Mouse (Mus musculus) E14TG2a.4 (cell line): ENCODE measurements at regions not wholly inside any gene's neighbourhood (a gene's known extent, or its start where the extent isn't known, plus 50 kb on each side); places are given as distances from the start of the nearest gene placed in this dataset.
"Not testable (repeated sequence)": the region's sequence is repeated elsewhere in the genome, so short reads cannot be mapped to it uniquely, and the experiment has no call there.

Experiments
- CTCF ChIP-seq: conservative IDR thresholded peaks from 2 replicates; pipeline ENCODE4 v1.5.1; 2014; ENCODE audit warnings: low read length
- NANOG ChIP-seq: IDR thresholded peaks from 2 replicates; pipeline ENCODE4 v1.6.1; 2014; ENCODE audit warnings: borderline replicate concordance, low read length, mixed read lengths
- POU5F1 ChIP-seq: IDR thresholded peaks from 2 replicates; pipeline ENCODE4 v1.6.1; 2014; ENCODE audit warnings: low read length, borderline replicate concordance

- not testable (repeated sequence) for TF ChIP-seq CTCF, POU5F1, NANOG
These were observed 93.6 kb upstream of the Tmem185a start for GRCm38 (mm10) chrX:70570586-70570985.
